Mouse (Mus musculus) intestine, embryonic 14.5 days (tissue): ENCODE data around the gene Cma2. TPM values are rescaled to one million over a fixed set of nuclear protein-coding genes. Genes with fewer than 3 reads are reported as not detected.
"Not testable (repeated sequence)": the region's sequence is repeated elsewhere in the genome, so short reads cannot be mapped to it uniquely, and the experiment has no call there.

Source experiments
- ATAC-seq: fragments of 200-750 bp; cut with Nextera tagmentation; replicated peaks from 2 replicates; pipeline ENCODE4 v1.8.0; 2017; ENCODE audit warnings: low read depth, moderate number of reproducible peaks, moderate TSS enrichment, moderate library complexity; ENCODE audit not compliant: low FRiP score, low TSS enrichment
- DNase-seq: peaks from one replicate; pipeline ENCODE4 v3.0.0-alpha.2; 2018; ENCODE audit warnings: low spot score
- H3K27ac ChIP-seq: fragments of 300-500 bp; sonication (generic); 2 replicates; pipeline ENCODE4 v1.5.1; 2014; ENCODE audit warnings: low read depth, mild to moderate bottlenecking, control low read depth
- H3K27me3 ChIP-seq: fragments of 300-500 bp; sonication (generic); replicated peaks from 2 replicates; pipeline ENCODE4 v1.6.1; 2014; ENCODE audit warnings: low read length, control low read depth; ENCODE audit not compliant: control insufficient read depth, insufficient read depth
- H3K36me3 ChIP-seq: fragments of 300-500 bp; sonication (generic); 2 replicates; pipeline ENCODE4 v1.6.1; 2014; ENCODE audit warnings: low read length, control low read depth; ENCODE audit not compliant: control insufficient read depth, insufficient read depth
- H3K4me1 ChIP-seq: fragments of 300-500 bp; sonication (generic); replicated peaks from 2 replicates; pipeline ENCODE4 v1.6.1; 2014; ENCODE audit warnings: low read length, control low read depth, mixed read lengths; ENCODE audit not compliant: control insufficient read depth, insufficient read depth
- H3K4me2 ChIP-seq: fragments of 300-500 bp; sonication (generic); 2 replicates; pipeline ENCODE4 v1.6.1; 2014; ENCODE audit warnings: low read length
- H3K4me3 ChIP-seq: fragments of 300-500 bp; sonication (generic); 2 replicates; pipeline ENCODE4 v1.5.1; 2014; ENCODE audit warnings: low read depth, low read length, control low read depth, mixed read lengths
- H3K9ac ChIP-seq: fragments of 300-500 bp; sonication (generic); 2 replicates; pipeline ENCODE4 v1.6.1; 2014; ENCODE audit warnings: mild to moderate bottlenecking, low read length
- H3K9me3 ChIP-seq: fragments of 300-500 bp; sonication (generic); 2 replicates; pipeline ENCODE4 v1.6.1; 2016; ENCODE audit warnings: low read length, control low read depth; ENCODE audit not compliant: control insufficient read depth
- WGBS: fragments of 180-500 bp; shearing (Covaris S2); extraction: QIAGEN DNeasy Blood & Tissue Kit; methylation state at CpG from one replicate; pipeline ENCODE4 v1.1.7; 2014; 5-methylcytosine and 5-hydroxymethylcytosine counted together
- polyA plus RNA-seq: library from polyadenylated mRNA; unstranded; fragments of >200 nt; fragmentation: Nextera tagmentation; extraction: Ambion mirVana; gene quantifications from 2 replicates; pipeline ENCODE4 v1.2.1, GENCODE M21; 2014

Gene Cma2
- polyA plus RNA-seq, 1 experiment from 2014 or later: not detected

- ATAC-seq (no peak), DNase-seq (no peak)
- H3K9me3 ChIP-seq: no peaks in the 10 kb centered on the region
- no peaks in the 10 kb centered on the region for H3K36me3 ChIP-seq
- H3K9ac ChIP-seq: no peak overlapping the region
- H3K27me3 ChIP-seq: no peaks in the 10 kb centered on the region
- WGBS: 26% methylated on average over 7 of the region's 7 CpGs
- H3K27ac ChIP-seq: no peak overlapping the region
- no peaks in the 10 kb centered on the region for H3K4me1 ChIP-seq
- H3K4me2 ChIP-seq: no peak overlapping the region
- H3K4me3 ChIP-seq: no peak overlapping the region
Observed at GRCm38 (mm10) chr14:55940070-55940800, 10.5 kb upstream of the Cma2 start.

DNA sequence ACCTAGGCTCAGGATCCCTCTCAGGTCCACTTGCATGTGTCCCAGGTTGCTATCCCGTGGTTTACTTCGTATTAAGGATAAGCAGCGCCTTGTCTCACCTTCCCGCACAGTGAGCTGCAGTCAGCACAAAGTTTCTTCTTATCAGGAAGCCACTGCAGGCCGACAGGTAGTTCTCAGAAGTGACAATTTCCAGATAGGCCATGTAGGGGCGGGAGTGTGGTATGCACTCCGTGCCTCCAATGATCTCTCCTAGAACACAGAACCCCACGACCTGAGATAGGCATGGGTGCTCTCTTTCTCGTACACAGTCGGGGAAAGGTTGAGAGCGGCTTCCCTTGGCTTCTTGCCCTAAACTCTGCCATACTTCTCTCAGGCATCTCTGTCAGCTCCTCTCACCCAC lies 7.2 kb upstream of the Cma2 start:
- H3K4me3 ChIP-seq: no peak overlapping the region
- H3K4me1 ChIP-seq: 0 out of 2 replicates have a peak, but pooled peaks cover 3% of the 10 kb centered on the region
- no peak overlapping the region for H3K4me2 ChIP-seq
- 67% methylated on average over 11 of the region's 11 CpGs for WGBS
- H3K27ac ChIP-seq: no peak overlapping the region
- H3K36me3 ChIP-seq: no peaks in the 10 kb centered on the region
- DNase-seq (no peak), ATAC-seq (no peak)
- no peak overlapping the region for H3K9ac ChIP-seq
- no peaks in the 10 kb centered on the region for H3K9me3 ChIP-seq
- no peaks in the 10 kb centered on the region for H3K27me3 ChIP-seq

DNA sequence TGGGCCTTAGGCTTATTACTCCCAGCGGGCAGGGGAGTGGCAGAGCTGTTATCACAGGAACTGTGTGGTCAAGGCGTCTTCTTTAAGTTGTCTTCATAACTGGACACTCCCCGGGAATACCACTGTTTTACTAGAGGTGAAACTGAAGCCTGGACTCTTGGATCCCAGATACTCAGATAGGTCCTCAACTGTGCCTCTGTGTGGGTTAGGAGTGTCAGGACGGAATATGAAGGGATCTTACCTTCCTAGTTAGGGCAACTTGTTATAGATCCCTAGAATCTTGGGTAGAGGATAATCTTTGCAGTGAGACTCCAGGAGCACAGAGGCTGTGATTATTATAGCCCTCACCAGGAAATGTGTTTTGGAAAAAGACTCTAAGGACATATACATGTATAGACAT lies 6.2 kb upstream of the Cma2 start, which contains the start of gene Cma1:
Gene Cma1, minus strand, starts transcription at position 101 of the 400 bp plus-strand sequence.
- Histone ChIP-seq H3K36me3 (no peaks in the 10 kb centered on the region), H3K4me3 (no peak within 1 kb of the TSS), H3K27me3 (no peaks in the 10 kb centered on the region), H3K9me3 (no peaks in the 10 kb centered on the region), H3K4me1 (0 out of 2 replicates have a peak, but pooled peaks cover 3% of the 10 kb centered on the region), H3K27ac (no peak within 1 kb of the TSS), H3K9ac (no peak within 1 kb of the TSS), H3K4me2 (no peak within 1 kb of the TSS)
- 80% methylated on average over 4 of the region's 4 CpGs for WGBS
- no peak for DNase-seq
- no peak for ATAC-seq

- DNase-seq (no peak), ATAC-seq (no peak)
- Histone ChIP-seq H3K4me3 (no peak overlapping the region), H3K4me2 (no peak overlapping the region), H3K27ac (no peak overlapping the region), H3K4me1 (0 out of 2 replicates have a peak, but pooled peaks cover 3% of the 10 kb centered on the region), H3K9me3 (no peaks in the 10 kb centered on the region), H3K36me3 (no peaks in the 10 kb centered on the region), H3K9ac (no peak overlapping the region), H3K27me3 (no peaks in the 10 kb centered on the region)
- 68% methylated on average over 2 of the region's 2 CpGs for WGBS
Observed at GRCm38 (mm10) chr14:55946269-55946969, 4.4 kb upstream of the Cma2 start.

GRCm38 (mm10) chr14:55963263-55963662 lies 12.5 kb downstream of the Cma2 start:
- DNase-seq (no peak), ATAC-seq (no peak)
- Histone ChIP-seq H3K27me3 (no peaks in the 10 kb centered on the region), H3K27ac (no peak overlapping the region), H3K4me1 (no peaks in the 10 kb centered on the region), H3K9me3 (no peaks in the 10 kb centered on the region), H3K4me2 (no peak overlapping the region), H3K36me3 (no peaks in the 10 kb centered on the region), H3K4me3 (no peak overlapping the region), H3K9ac (no peak overlapping the region)
- WGBS: 14% methylated on average over 1 of the region's 1 CpGs

GRCm38 (mm10) chr14:55963900-55964299 lies 13.1 kb downstream of the Cma2 start:
- H3K4me1 ChIP-seq, ATAC-seq, H3K36me3 ChIP-seq, H3K4me3 ChIP-seq, H3K9me3 ChIP-seq, H3K4me2 ChIP-seq, DNase-seq, H3K27ac ChIP-seq, H3K27me3 ChIP-seq, H3K9ac ChIP-seq: not testable (repeated sequence)
- 63% methylated on average over 2 of the region's 2 CpGs for WGBS

DNA sequence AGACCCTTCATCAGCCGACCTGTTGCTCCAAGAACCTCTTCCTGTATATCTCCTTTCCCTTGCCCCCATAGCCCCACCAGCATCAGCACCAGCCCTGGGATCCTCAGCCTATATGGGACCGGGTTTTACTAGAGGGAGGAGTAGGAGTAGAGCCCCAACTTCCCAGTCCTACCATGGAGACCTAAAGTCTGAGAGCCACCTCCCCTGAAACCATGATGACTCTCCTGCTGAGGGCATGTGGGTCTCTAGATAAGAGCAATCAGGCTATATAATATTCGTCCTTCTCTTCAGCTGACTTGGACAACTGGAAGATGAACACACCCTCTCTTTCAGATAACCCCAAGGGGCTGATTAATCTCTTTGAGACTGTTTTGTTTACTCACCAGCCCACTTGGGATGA lies 36.7 kb downstream of the Cma2 start:
- WGBS: 67% methylated on average over 1 of the region's 3 CpGs
- not testable (repeated sequence) for H3K4me3 ChIP-seq, DNase-seq, H3K4me1 ChIP-seq, H3K36me3 ChIP-seq, H3K9me3 ChIP-seq, H3K4me2 ChIP-seq, ATAC-seq, H3K27ac ChIP-seq, H3K27me3 ChIP-seq, H3K9ac ChIP-seq

DNA sequence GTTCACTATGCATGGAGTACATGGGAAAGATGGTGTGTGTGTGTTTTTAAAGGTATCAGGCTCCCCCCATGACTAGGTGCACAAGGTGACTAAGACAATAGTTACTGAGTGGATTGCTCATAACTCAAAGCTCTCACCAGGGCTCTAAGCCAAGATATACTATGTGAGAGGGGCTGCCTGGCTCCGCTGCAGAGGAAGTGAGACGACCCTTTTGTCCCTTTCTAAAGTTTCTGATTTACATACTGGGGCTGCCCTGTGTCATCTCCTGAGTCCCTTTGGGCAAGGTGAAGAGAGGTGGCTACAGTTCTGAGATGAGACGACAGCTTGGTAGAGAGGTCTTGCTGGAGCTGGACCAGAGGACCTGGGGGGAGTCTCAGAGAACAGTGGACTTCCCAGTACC lies 62.4 kb downstream of the Cma2 start:
- ATAC-seq (no peak), DNase-seq (no peak)
- Histone ChIP-seq H3K9me3 (no peaks in the 10 kb centered on the region), H3K4me1 (no peaks in the 10 kb centered on the region), H3K27ac (no peak overlapping the region), H3K9ac (no peak overlapping the region), H3K4me2 (no peak overlapping the region), H3K36me3 (no peaks in the 10 kb centered on the region), H3K27me3 (no peaks in the 10 kb centered on the region), H3K4me3 (no peak overlapping the region)
- WGBS: 73% methylated on average over 3 of the region's 3 CpGs
